Mouse (Mus musculus) left cerebral cortex, adult 11 months (tissue): ENCODE measurements at regions not wholly inside any gene's neighbourhood (a gene's known extent, or its start where the extent isn't known, plus 50 kb on each side); places are given as distances from the start of the nearest gene placed in this dataset.
"Not testable (repeated sequence)": the region's sequence is repeated elsewhere in the genome, so short reads cannot be mapped to it uniquely, and the experiment has no call there.

Source experiments
- DNase-seq: peaks from one replicate; pipeline ENCODE4 v3.0.0; 2022; ENCODE audit warnings: low spot score

DNA sequence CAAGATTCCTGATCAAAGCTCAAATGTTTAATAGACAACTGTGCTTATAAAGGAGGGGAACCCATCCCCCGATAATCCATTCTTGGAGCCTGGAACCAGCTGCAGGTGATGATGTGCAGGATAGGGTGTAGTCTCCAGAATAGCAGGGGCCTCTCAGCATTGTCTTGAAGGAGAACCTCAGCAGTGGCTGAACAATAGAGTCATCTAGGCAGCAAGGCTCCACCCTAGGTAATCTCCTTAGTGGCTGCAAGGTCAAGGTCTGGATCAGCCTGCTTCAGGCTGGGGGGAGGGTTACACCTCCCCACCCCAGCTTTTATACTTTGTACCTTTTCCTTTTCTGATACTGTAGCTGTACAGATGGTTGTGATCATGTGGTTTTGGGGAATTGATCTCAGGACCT lies 116.8 kb upstream of the Mettl4 start:
- no peak for DNase-seq

DNA sequence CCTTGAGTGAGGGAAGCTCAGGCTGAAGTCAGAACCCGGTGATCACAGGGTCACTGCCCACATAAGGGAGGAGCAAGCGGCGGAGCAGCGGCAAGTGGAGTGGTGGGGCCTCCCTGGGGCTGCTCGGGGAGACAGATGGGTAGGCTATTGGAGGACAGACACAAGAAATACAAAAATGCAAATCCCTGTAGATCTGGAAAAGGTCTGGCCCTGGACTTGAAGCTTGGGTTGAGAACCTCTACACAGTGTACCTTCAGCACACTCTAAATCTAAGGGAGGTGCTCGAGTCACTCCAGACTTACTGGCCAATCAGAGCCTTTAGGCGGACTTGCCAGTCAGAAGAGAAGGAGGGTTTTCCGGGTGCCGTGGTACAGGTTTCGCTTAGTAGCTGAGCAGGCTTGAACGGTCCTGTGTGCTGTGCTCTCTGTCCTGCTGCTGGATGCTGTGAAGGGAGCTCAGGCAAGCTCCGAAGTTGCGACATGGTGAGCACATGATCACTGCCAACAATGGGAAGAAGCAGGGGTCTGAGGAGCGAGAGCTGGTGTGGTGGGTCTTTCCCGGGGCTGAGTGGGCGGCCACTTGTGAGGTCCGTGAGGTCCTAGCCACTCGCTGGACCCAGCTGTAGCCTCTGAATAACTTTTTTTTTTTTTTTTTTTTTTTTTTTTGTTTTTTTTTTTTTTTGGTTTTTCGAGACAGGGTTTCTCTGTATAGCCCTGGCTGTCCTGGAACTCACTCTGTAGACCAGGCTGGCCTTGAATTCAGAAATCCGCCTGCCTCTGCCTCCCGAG lies 114.9 kb upstream of the Mettl4 start:
- peak; percentile 69 for DNase-seq

DNA sequence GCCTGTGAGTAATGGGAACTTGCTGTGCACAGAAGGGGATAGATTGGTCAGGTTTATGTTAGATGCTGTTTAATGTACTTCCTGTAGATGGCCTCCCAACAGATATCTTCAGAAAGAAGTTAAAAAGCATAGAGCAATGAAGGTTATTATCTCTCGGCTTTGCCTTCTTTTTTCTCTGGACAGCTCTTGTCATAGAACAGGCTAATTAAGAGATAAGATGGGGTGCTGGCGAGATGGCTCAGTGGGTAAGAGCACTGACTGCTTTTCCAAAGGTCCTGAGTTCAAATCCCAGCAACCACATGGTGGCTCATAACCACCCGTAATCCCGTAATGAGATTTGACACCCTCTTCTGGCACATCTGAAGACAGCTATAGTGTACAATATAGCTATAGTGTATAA lies 104.9 kb upstream of the Mettl4 start:
- not testable (repeated sequence) for DNase-seq

DNA sequence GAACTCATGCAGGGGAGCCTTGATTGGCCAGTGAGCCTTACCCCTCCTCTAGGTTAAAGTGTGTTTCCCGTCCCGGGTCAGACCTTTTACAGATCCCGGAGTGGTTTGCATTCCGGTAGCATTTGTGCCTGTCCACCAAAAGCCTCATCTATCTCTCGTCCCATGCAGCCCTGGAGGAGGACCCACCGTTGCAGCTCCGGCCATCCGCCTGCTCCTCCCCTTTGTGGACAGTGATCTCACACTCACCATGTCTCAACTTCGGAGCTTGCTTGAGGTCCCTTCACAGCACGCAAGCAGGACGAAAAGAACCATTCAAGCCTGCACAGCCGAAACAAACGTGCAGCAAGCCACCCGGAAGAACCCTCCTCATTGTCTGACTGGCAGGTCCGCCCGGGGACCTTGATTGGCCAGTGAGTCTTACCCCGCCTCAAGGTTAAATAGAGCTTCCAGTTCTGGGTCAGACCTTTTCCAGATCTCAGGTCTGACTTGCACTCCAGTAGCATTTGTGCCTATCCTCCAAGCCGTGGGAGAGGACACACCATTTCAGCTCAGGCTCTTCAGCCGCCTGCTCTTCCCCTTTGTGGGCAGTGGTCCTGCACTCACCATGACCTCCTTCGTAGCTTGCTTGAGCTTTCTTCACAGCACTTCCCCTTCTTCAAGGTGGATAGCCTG lies 84.8 kb upstream of the Mettl4 start:
- peak; percentile 76 for DNase-seq

DNA sequence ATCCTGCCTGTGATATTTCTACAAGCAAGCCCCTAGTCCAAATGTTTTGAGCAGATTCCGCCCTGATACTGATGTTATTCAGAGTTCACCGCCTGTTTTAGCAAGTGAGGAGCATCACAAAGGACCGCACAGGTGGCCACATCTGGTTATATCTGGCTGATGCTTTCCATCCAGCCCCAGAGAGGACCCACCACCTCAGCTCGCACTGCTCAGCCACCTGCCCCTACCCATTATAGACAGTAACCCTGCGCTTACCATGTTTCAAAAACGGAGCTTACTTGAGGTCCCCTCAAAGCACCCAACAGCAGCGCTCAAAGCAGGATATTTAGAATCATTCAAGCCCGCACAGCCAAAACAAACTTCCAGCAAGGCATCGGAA lies 84.2 kb upstream of the Mettl4 start:
- DNase-seq: not testable (repeated sequence)

DNA sequence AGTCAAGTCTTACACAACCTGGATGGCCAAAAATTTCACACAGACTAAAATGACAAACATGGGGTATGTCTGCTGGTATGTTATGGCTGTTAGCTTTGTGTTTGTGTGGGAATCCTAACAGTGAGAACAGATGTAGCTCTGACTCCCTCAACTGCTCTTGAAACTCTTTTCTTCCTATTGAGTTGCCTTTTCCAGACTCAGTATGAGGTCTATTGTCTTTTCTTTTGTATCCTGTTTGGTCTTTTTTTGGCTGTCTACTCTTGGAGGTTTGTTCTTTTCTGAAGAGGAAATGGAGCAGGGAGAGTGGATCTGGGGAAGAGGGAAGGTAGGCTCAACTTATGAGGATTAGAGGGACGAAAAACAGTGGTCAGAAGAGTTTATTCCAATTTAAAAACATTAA lies 76.6 kb upstream of the Mettl4 start:
- not testable (repeated sequence) for DNase-seq

DNA sequence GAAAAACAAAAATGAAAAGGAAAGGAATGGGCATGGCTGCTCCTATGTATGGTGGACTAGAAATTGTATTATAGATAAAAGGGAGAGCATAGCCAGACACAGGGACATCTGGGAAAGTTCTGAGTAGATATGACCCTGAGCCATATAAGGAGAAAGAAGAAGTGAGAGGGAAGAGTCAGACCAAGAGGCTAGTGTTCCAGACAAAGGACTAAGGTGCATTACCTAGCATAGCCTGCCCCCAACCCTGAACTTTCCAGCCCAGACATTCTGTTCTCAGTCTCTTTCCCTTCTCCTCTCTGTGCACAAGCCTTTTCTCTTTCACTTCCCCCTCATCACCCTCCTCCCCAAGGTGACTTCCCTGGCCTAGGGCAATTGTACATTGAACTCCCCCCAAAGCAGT lies 58.9 kb upstream of the Mettl4 start:
- no peak for DNase-seq
